Mouse (Mus musculus) cortical plate, adult 2 months (tissue): ENCODE measurements around the gene Tspan1. TPM values are rescaled to one million over a fixed set of nuclear protein-coding genes. Genes with fewer than 3 reads are reported as not detected.

Experiments used
- H3K27ac ChIP-seq: fragments of 200-500 bp; 2 replicates; pipeline ENCODE4 v1.5.1; 2012; ENCODE audit warnings: low read length, control low read depth, inconsistent platforms; ENCODE audit not compliant: insufficient read depth
- H3K4me1 ChIP-seq: fragments of 200-500 bp; 2 replicates; pipeline ENCODE4 v1.6.1; 2011; ENCODE audit warnings: low read length; ENCODE audit not compliant: control insufficient read depth, insufficient read depth
- H3K4me3 ChIP-seq: fragments of 200-500 bp; 2 replicates; pipeline ENCODE4 v1.5.1; 2011; ENCODE audit warnings: mild to moderate bottlenecking, low read length, control low read depth; ENCODE audit not compliant: insufficient read depth
- CTCF ChIP-seq: fragments of 200-500 bp; IDR thresholded peaks from 2 replicates; pipeline ENCODE4 v1.5.1; 2011; ENCODE audit warnings: mild to moderate bottlenecking, control low read depth, low read length; ENCODE audit not compliant: insufficient read depth; ENCODE audit errors: extremely low read depth
- POLR2A ChIP-seq: fragments of 200-500 bp; IDR thresholded peaks from 2 replicates; pipeline ENCODE4 v1.6.1; 2011; ENCODE audit warnings: mild to moderate bottlenecking, low read length, control low read depth; ENCODE audit not compliant: insufficient read depth; ENCODE audit errors: extremely low read depth
- polyA plus RNA-seq: library from polyadenylated mRNA; depleted of rRNA; stranded (reverse); fragments of >200 nt; gene quantifications from 2 replicates; pipeline ENCODE4 v1.2.3, GENCODE M21; 2012; rRNA removed

Gene Tspan1
- 0.26 and 0.27 TPM in 2 replicates for polyA plus RNA-seq

GRCm38 (mm10) chr4:116167404-116167803 lies at the start of gene Tspan1:
Tspan1 (minus strand) TSS chr4:116167601.
- H3K27ac ChIP-seq, result no peak within 1 kb of the TSS
- no peak within 1 kb of the TSS for H3K4me3 ChIP-seq
- TF ChIP-seq CTCF (no peak), POLR2A (no peak)

GRCm38 (mm10) chr4:116217046-116217445 lies 49.6 kb upstream of the Tspan1 start:
- Histone ChIP-seq H3K4me1 (no peaks in the 10 kb centered on the region; the same call in 1 of the 2 replicates), H3K4me3 (no peak overlapping the region), H3K27ac (no peak overlapping the region)
- no peak for TF ChIP-seq CTCF

More at GRCm38 (mm10) chr4:116167404-116167803, at the start of gene Tspan1:
- no peaks in the 10 kb centered on the region for H3K4me1 ChIP-seq

GRCm38 (mm10) chr4:116215895-116216605 lies 48.6 kb upstream of the Tspan1 start:
- H3K27ac ChIP-seq, result no peak overlapping the region
- TF ChIP-seq CTCF (no peak), POLR2A (no peak)
- no peak overlapping the region for H3K4me3 ChIP-seq
- H3K4me1 ChIP-seq, result no peaks in the 10 kb centered on the region; the same call in 1 of the 2 replicates

- no peak for TF ChIP-seq CTCF
- no peak for TF ChIP-seq POLR2A
- Histone ChIP-seq H3K27ac (no peak overlapping the region), H3K4me1 (no peaks in the 10 kb centered on the region), H3K4me3 (no peak overlapping the region)
These were observed 41.5 kb upstream of the Tspan1 start for GRCm38 (mm10) chr4:116208891-116209290.

GRCm38 (mm10) chr4:116206531-116206930 lies 39.1 kb upstream of the Tspan1 start:
- TF ChIP-seq CTCF, result no peak
- TF ChIP-seq POLR2A, result no peak
- no peaks in the 10 kb centered on the region for H3K4me1 ChIP-seq
- no peak overlapping the region for H3K27ac ChIP-seq
- no peak overlapping the region for H3K4me3 ChIP-seq

GRCm38 (mm10) chr4:116204422-116204821 lies 37.0 kb upstream of the Tspan1 start:
- Histone ChIP-seq H3K4me1 (no peaks in the 10 kb centered on the region), H3K27ac (no peak overlapping the region), H3K4me3 (no peak overlapping the region)
- TF ChIP-seq POLR2A (no peak), CTCF (no peak)

- H3K27ac ChIP-seq, result no peak overlapping the region
- H3K4me3 ChIP-seq, result no peak overlapping the region
- no peaks in the 10 kb centered on the region for H3K4me1 ChIP-seq
- TF ChIP-seq CTCF, result no peak
- no peak for TF ChIP-seq POLR2A
These were observed 31.0 kb upstream of the Tspan1 start for GRCm38 (mm10) chr4:116198422-116198821.

GRCm38 (mm10) chr4:116193583-116194383 lies 26.4 kb upstream of the Tspan1 start:
- no peak for TF ChIP-seq POLR2A
- no peak for TF ChIP-seq CTCF
- Histone ChIP-seq H3K27ac (peak overlapping the region; percentile 35; the same call in 1 of the 2 replicates), H3K4me1 (no peaks in the 10 kb centered on the region), H3K4me3 (no peak overlapping the region)

GRCm38 (mm10) chr4:116192286-116192835 lies 25.0 kb upstream of the Tspan1 start:
- no peak overlapping the region for H3K27ac ChIP-seq
- no peak for TF ChIP-seq POLR2A
- TF ChIP-seq CTCF, result no peak
- H3K4me1 ChIP-seq, result no peaks in the 10 kb centered on the region
- H3K4me3 ChIP-seq, result no peak overlapping the region
